Mouse (Mus musculus) forebrain, embryonic 11.5 days (tissue): Measurements from ENCODE around the gene Zfp408. TPM values are rescaled to one million over a fixed set of nuclear protein-coding genes. Genes with fewer than 3 reads are reported as not detected.
A peak's percentile ranks its signal among the peaks of the same experiment; 100 is the strongest.

Source experiments
- ATAC-seq: fragments of 200-750 bp; cut with Nextera tagmentation; replicated peaks from 2 replicates; pipeline ENCODE4 v1.8.0; 2017; ENCODE audit warnings: moderate TSS enrichment; ENCODE audit not compliant: low FRiP score
- DNase-seq: peaks from one replicate; pipeline ENCODE4 v3.0.0-alpha.2; 2017; ENCODE audit warnings: low spot score
- H3K27ac ChIP-seq: fragments of 300-500 bp; sonication (generic); 2 replicates; pipeline ENCODE4 v1.5.1; 2014; ENCODE audit warnings: low read depth, low read length
- H3K27me3 ChIP-seq: fragments of 300-500 bp; sonication (generic); 2 replicates; pipeline ENCODE4 v1.6.1; 2014; ENCODE audit warnings: mild to moderate bottlenecking, low read length, mixed read lengths; ENCODE audit not compliant: control insufficient read depth, insufficient read depth
- H3K36me3 ChIP-seq: fragments of 300-500 bp; sonication (generic); 2 replicates; pipeline ENCODE4 v1.6.1; 2014; ENCODE audit warnings: mild to moderate bottlenecking, low read length, moderate library complexity, mixed read lengths; ENCODE audit not compliant: control insufficient read depth, insufficient read depth
- H3K4me1 ChIP-seq: fragments of 300-500 bp; sonication (generic); replicated peaks from 2 replicates; pipeline ENCODE4 v1.6.1; 2014; ENCODE audit warnings: low read length, mixed read lengths; ENCODE audit not compliant: control insufficient read depth, insufficient read depth
- H3K4me2 ChIP-seq: fragments of 300-500 bp; sonication (generic); 2 replicates; pipeline ENCODE4 v1.6.1; 2014; ENCODE audit warnings: low read depth, mild to moderate bottlenecking, low read length, moderate library complexity, mixed read lengths; ENCODE audit not compliant: severe bottlenecking
- H3K4me3 ChIP-seq: fragments of 300-500 bp; sonication (generic); 2 replicates; pipeline ENCODE4 v1.5.1; 2014; ENCODE audit warnings: low read depth, low read length
- H3K9ac ChIP-seq: fragments of 300-500 bp; sonication (generic); 2 replicates; pipeline ENCODE4 v1.6.1; 2014; ENCODE audit warnings: low read length
- H3K9me3 ChIP-seq: fragments of 300-500 bp; sonication (generic); 2 replicates; pipeline ENCODE4 v1.6.1; 2016; ENCODE audit warnings: low read length, mixed read lengths; ENCODE audit not compliant: control insufficient read depth
- WGBS: fragments of 180-500 bp; shearing (Covaris S2); extraction: QIAGEN DNeasy Blood & Tissue Kit; methylation state at CpG from one replicate; pipeline ENCODE4 v1.1.7; 2014; 5-methylcytosine and 5-hydroxymethylcytosine counted together
- polyA plus RNA-seq: library from polyadenylated mRNA; unstranded; fragments of >200 nt; fragmentation: Nextera tagmentation; extraction: Ambion mirVana; gene quantifications from 2 replicates; pipeline ENCODE4 v1.2.1, GENCODE M21; 2014

Gene Zfp408
- polyA plus RNA-seq, 1 experiment from 2014 or later = 9.8 TPM

- no peak overlapping the region for H3K4me3 ChIP-seq
- 98% methylated on average over 8 of the region's 8 CpGs for WGBS
- no peak for DNase-seq
- peaks cover 2% of the 10 kb centered on the region; the same call in 1 of the 2 replicates for H3K36me3 ChIP-seq
- no peaks in the 10 kb centered on the region for H3K9me3 ChIP-seq
- no peak overlapping the region for H3K4me2 ChIP-seq
- ATAC-seq = no peak
- no peaks in the 10 kb centered on the region for H3K27me3 ChIP-seq
- no peak overlapping the region for H3K27ac ChIP-seq
- H3K9ac ChIP-seq = no peak overlapping the region
- no peaks in the 10 kb centered on the region for H3K4me1 ChIP-seq
Observed at GRCm38 (mm10) chr2:91659657-91660056, 10.1 kb upstream of the Zfp408 start.

DNA sequence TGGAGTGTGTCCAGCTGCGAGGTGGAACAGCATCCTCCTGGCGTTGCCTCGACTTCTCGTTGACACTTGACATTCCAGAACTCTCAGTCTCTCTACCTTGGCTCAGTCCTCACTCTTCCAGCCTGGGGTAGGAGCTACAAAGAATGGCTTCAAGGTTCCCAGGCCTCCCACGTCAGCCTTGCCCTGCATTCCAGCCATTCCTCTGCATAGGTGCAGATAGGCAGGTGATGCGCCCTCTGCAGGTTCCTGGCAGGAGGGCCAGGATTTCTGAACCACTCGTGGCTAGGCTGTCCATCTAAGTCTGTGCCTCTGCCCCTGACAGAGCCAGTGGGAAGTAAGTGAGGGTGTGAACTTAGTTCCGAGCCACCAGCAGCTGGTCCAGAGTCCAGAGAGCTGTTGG is 7.2 kb upstream of the Zfp408 start:
- DNase-seq (no peak), ATAC-seq (no peak)
- no peaks in the 10 kb centered on the region for H3K27me3 ChIP-seq
- no peak overlapping the region for H3K4me3 ChIP-seq
- H3K9me3 ChIP-seq = no peaks in the 10 kb centered on the region
- no peak overlapping the region for H3K27ac ChIP-seq
- no peaks in the 10 kb centered on the region for H3K4me1 ChIP-seq
- H3K4me2 ChIP-seq = no peak overlapping the region
- peaks cover 2% of the 10 kb centered on the region; the same call in 1 of the 2 replicates for H3K36me3 ChIP-seq
- no peak overlapping the region for H3K9ac ChIP-seq
- WGBS = 76% methylated on average over 8 of the region's 8 CpGs

DNA sequence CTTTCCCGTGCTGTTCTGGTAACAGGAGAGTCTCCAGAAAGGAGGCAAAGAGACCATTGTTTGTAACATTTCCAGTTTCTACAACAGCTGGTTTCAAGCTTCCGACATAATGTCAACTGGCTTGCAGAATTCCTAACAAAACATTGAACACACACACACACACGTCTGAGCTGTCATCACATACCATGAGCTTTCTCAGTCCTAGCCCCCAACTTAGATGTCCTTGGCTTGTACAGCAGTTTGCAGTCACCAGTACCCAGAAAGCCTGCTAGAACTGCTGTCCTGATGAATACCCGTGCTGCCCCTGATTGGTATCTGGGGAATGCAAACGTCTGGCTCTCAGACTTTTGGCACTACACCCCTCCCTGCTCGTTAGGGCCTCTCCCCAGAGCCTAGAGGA is 6.2 kb upstream of the Zfp408 start:
- no peak for DNase-seq
- H3K4me1 ChIP-seq = no peaks in the 10 kb centered on the region
- 79% methylated on average over 6 of the region's 6 CpGs for WGBS
- no peak overlapping the region for H3K4me2 ChIP-seq
- H3K27ac ChIP-seq = no peak overlapping the region
- H3K27me3 ChIP-seq = no peaks in the 10 kb centered on the region
- H3K9ac ChIP-seq = no peak overlapping the region
- H3K4me3 ChIP-seq = no peak overlapping the region
- H3K9me3 ChIP-seq = no peaks in the 10 kb centered on the region
- no peak for ATAC-seq
- peaks cover 2% of the 10 kb centered on the region; the same call in 1 of the 2 replicates for H3K36me3 ChIP-seq

DNA sequence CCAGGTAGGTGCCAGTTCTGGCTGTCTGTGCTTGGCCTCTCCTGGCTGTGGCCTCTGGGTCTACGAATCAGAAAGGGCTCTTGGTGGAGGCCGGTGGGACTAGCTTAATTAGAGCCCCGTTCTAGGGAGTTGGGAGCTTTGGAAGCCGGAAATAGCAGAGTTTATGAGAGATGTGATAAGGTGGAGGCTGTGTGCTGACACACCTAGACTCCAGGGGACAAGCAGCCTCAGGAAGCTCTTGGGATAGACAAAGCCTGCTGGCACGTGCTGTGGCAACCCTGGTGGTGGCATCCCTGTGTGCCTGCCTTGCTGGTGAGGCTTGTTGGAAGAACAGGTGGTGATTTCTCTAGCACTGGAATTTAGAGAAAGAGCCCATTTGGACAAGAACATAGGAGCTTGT is 5.8 kb upstream of the Zfp408 start:
- no peaks in the 10 kb centered on the region for H3K9me3 ChIP-seq
- H3K27ac ChIP-seq = no peak overlapping the region
- H3K36me3 ChIP-seq = peaks cover 2% of the 10 kb centered on the region; the same call in 1 of the 2 replicates
- no peak overlapping the region for H3K4me2 ChIP-seq
- no peak for DNase-seq
- H3K9ac ChIP-seq = no peak overlapping the region
- H3K27me3 ChIP-seq = no peaks in the 10 kb centered on the region
- H3K4me1 ChIP-seq = no peaks in the 10 kb centered on the region
- 91% methylated on average over 5 of the region's 5 CpGs for WGBS
- no peak for ATAC-seq
- no peak overlapping the region for H3K4me3 ChIP-seq

GRCm38 (mm10) chr2:91652863-91653262 is 3.3 kb upstream of the Zfp408 start:
- WGBS = 60% methylated on average over 6 of the region's 6 CpGs
- no peak overlapping the region for H3K4me3 ChIP-seq
- no peaks in the 10 kb centered on the region for H3K27me3 ChIP-seq
- H3K9me3 ChIP-seq = no peaks in the 10 kb centered on the region
- H3K36me3 ChIP-seq = no peaks in the 10 kb centered on the region; the same call in 1 of the 2 replicates
- H3K4me1 ChIP-seq = no peaks in the 10 kb centered on the region
- DNase-seq = no peak
- ATAC-seq = no peak
- no peak overlapping the region for H3K9ac ChIP-seq
- H3K4me2 ChIP-seq = no peak overlapping the region
- no peak overlapping the region for H3K27ac ChIP-seq

GRCm38 (mm10) chr2:91651458-91652258 is 2.1 kb upstream of the Zfp408 start:
- ATAC-seq = no peak

GRCm38 (mm10) chr2:91650360-91650995 is 887 bp upstream of the Zfp408 start:
- DNase-seq = no peak
- no peaks in the 10 kb centered on the region for H3K4me1 ChIP-seq

More at GRCm38 (mm10) chr2:91651458-91652258, 2.1 kb upstream of the Zfp408 start:
- H3K27me3 ChIP-seq = no peaks in the 10 kb centered on the region
- no peak overlapping the region for H3K4me2 ChIP-seq
- H3K4me3 ChIP-seq = no peak overlapping the region
- no peaks in the 10 kb centered on the region for H3K4me1 ChIP-seq
- 91% methylated on average over 14 of the region's 14 CpGs for WGBS
- H3K36me3 ChIP-seq = peaks cover 8% of the 10 kb centered on the region; the same call in 1 of the 2 replicates
- H3K9me3 ChIP-seq = no peaks in the 10 kb centered on the region
- H3K9ac ChIP-seq = no peak overlapping the region
- no peak overlapping the region for H3K27ac ChIP-seq
- no peak for DNase-seq

DNA sequence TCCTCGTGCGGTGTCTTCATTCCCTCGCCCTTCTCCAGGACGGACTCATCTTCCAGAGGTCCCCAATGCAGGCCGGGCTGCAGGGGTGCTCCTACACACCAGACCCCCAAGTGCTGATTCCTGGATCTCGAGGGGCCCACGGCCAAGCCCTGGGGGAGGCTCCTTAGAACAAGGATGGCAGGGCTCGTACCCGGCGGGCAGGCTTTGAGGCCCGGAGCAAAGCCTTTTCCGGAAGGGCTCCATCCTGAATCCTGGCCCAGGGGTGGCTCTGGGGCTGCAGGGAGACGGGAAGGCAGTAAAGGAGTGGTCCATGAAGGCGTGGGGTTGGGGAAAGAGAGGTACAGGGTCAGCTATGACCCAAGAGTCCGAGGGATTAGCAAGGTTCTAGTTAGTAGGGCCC is 439 bp downstream of the Zfp408 start:
- no peaks in the 10 kb centered on the region for H3K27me3 ChIP-seq
- ATAC-seq = peak; percentile 25; the same call in 1 of the 2 replicates
- H3K9me3 ChIP-seq = no peaks in the 10 kb centered on the region
- peaks cover 23% of the 10 kb centered on the region for H3K36me3 ChIP-seq
- DNase-seq = no peak
- 5% methylated on average over 15 of the region's 15 CpGs for WGBS
- H3K4me3 ChIP-seq = peak overlapping the region; percentile 58
- H3K27ac ChIP-seq = no peak overlapping the region
- H3K4me2 ChIP-seq = peak overlapping the region; percentile 85
- no peaks in the 10 kb centered on the region for H3K4me1 ChIP-seq
- peak overlapping the region; percentile 71 for H3K9ac ChIP-seq

More at GRCm38 (mm10) chr2:91650360-91650995, 887 bp upstream of the Zfp408 start:
- Histone ChIP-seq H3K9me3 (no peaks in the 10 kb centered on the region), H3K27me3 (no peaks in the 10 kb centered on the region), H3K36me3 (peaks cover 12% of the 10 kb centered on the region; the same call in 1 of the 2 replicates), H3K27ac (no peak overlapping the region), H3K4me2 (peak overlapping the region; percentile 85), H3K9ac (peak overlapping the region; percentile 58), H3K4me3 (peak overlapping the region; percentile 58)
- 22% methylated on average over 16 of the region's 16 CpGs for WGBS
- peak; percentile 56 for ATAC-seq
